Mouse (Mus musculus) hindbrain, embryonic 10.5 days (tissue): ENCODE data around the gene Stx7. TPM values are rescaled to one million over a fixed set of nuclear protein-coding genes. Genes with fewer than 3 reads are reported as not detected.
A peak's percentile ranks its signal among the peaks of the same experiment; 100 is the strongest.

Experiments
- DNase-seq: peaks from one replicate; pipeline ENCODE4 v3.0.0-alpha.2; 2017; ENCODE audit warnings: low spot score
- H3K27ac ChIP-seq: fragments of 300-500 bp; sonication (generic); 2 replicates; pipeline ENCODE4 v1.5.1; 2016; ENCODE audit warnings: mild to moderate bottlenecking, moderate library complexity
- H3K27me3 ChIP-seq: fragments of 300-500 bp; sonication (generic); 2 replicates; pipeline ENCODE4 v1.6.1; 2016; ENCODE audit warnings: mild to moderate bottlenecking; ENCODE audit not compliant: poor library complexity, insufficient read depth, severe bottlenecking
- H3K36me3 ChIP-seq: fragments of 300-500 bp; sonication (generic); 2 replicates; pipeline ENCODE4 v1.6.1; 2016; ENCODE audit warnings: mild to moderate bottlenecking, moderate library complexity
- H3K4me1 ChIP-seq: fragments of 300-500 bp; sonication (generic); replicated peaks from 2 replicates; pipeline ENCODE4 v1.6.1; 2016; ENCODE audit warnings: mild to moderate bottlenecking
- H3K4me3 ChIP-seq: fragments of 300-500 bp; sonication (generic); 2 replicates; pipeline ENCODE4 v1.5.1; 2016; ENCODE audit warnings: mild to moderate bottlenecking, moderate library complexity
- H3K9me3 ChIP-seq: fragments of 300-500 bp; sonication (generic); 2 replicates; pipeline ENCODE4 v1.6.1; 2016; ENCODE audit warnings: mild to moderate bottlenecking, moderate library complexity
- WGBS: fragments of 180-500 bp; shearing (Covaris S2); methylation state at CpG from one replicate; pipeline ENCODE4 v1.1.7; 2016; 5-methylcytosine and 5-hydroxymethylcytosine counted together
- polyA plus RNA-seq: library from polyadenylated mRNA; unstranded; fragments of >200 nt; fragmentation: Nextera tagmentation; extraction: Ambion mirVana; gene quantifications from 2 replicates; pipeline ENCODE4 v1.2.1, GENCODE M21; 2016

Gene Stx7
- polyA plus RNA-seq, 1 experiment from 2014 or later = 87.5 TPM

DNA sequence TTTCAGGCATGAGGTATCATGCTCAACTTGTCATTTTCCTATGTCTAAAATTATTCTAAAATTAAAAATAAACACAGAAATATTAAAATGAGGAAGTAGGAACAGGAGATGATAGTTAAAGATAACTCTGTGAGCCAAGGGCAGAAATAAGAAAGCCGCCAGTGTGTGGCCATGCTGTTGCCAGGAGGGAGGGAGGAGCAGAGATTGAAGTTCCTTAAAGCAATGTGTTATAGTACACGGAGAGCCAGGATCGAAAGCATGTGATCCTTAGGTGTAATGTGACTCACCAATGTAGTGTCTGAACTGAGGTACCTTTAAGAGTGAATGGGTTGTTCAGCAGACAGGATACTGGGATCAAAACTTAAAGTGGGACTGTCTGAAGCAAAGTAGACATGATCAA, 6.4 kb upstream of the Stx7 start:
- WGBS = 88% methylated on average over 3 of the region's 3 CpGs
- no peaks in the 10 kb centered on the region for H3K4me1 ChIP-seq
- no peak overlapping the region for H3K27ac ChIP-seq
- no peak overlapping the region for H3K4me3 ChIP-seq
- no peak for DNase-seq
- no peaks in the 10 kb centered on the region for H3K27me3 ChIP-seq
- no peaks in the 10 kb centered on the region for H3K9me3 ChIP-seq
- no peaks in the 10 kb centered on the region for H3K36me3 ChIP-seq

DNA sequence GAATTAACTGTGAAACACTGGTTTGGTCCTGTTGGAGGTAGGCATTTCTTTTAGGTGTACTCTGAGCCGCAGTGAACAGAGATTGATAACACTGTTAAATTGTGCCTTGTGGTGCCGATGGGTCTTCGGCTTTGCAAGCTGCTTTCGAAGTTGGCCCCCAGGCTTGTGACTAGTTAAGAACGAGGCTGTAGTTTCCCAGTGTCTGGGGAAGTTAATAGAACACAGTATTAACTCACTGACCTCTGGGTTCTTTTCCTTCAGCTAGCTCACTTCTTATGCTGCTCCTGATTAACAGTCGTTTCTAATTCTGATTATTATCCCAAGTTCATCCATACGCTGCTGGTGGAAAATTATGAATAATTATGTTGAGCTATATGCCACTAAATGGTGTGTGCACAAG, 984 bp downstream of the Stx7 start:
- Histone ChIP-seq H3K27ac (no peak overlapping the region), H3K36me3 (peaks cover 6% of the 10 kb centered on the region; the same call in 1 of the 2 replicates), H3K27me3 (no peaks in the 10 kb centered on the region), H3K4me1 (peaks cover 14% of the 10 kb centered on the region), H3K9me3 (no peaks in the 10 kb centered on the region), H3K4me3 (peak overlapping the region; percentile 90)
- no peak for DNase-seq
- 66% methylated on average over 7 of the region's 7 CpGs for WGBS

DNA sequence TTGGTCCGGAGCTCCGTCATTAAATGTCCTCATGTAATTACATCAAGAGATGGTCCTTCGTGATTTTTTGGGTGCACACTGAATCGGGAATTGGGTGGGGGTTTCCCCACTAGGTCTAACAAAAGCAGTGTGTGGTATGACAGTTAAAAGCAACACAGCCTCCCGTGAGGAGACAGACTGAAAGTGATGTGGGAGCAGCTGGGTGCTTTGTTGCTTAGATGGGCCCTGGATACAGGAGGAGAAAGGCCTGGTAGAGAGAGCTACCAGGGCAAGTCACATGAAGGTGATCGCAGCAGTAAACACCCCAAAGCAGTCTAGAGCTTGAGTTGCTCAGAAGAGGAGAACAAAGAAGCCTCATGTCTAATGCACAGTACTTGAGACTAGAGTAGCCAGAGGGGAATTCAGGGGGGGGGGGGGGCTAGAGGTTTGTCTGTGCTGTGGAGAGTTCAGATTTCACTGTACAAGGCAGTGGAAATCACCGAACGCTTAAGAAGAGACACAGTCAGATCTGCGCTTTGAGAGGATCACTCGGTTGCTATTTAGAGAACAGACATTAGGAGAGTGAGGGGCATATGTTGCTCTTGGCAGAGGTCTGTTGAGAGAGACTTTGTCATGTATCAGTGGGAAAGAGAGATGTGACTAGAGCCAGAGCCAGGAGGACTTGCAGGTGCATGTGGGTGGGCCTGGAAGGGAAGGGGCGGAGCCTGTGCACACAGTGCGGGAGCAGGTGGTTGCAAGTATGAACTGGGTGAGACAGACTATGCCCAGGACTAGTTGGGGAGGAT, 9.6 kb downstream of the Stx7 start:
- WGBS = 93% methylated on average over 12 of the region's 12 CpGs
- Histone ChIP-seq H3K4me1 (no peaks in the 10 kb centered on the region), H3K27ac (0 out of 2 replicates have a peak overlapping the region, but pooled peaks have one; percentile 23), H3K27me3 (no peaks in the 10 kb centered on the region), H3K36me3 (peaks cover 50% of the 10 kb centered on the region), H3K4me3 (no peak overlapping the region), H3K9me3 (no peaks in the 10 kb centered on the region)
- no peak for DNase-seq

DNA sequence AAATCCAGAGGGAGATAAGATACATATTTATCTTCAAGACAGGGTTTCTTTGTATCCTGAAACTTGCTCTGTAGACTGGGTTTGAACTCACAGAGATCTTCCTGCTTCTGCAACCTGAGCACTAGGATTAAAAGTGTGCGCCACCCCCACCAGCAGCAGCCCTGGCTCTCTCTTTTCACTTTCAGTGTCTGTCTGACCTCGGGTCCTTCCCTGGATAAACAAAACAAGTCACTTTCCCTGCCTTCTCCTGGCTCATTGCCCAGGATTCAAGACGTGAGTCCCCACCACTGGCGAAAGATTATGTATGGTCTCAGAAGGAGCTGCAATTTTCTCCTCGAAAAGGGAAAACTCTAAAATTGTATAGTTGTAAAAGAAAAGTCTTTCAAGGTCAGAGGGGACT, 10.5 kb downstream of the Stx7 start:
- DNase-seq = no peak
- no peak overlapping the region for H3K27ac ChIP-seq
- H3K36me3 ChIP-seq = peaks cover 50% of the 10 kb centered on the region
- 76% methylated on average over 5 of the region's 5 CpGs for WGBS
- H3K4me1 ChIP-seq = peaks cover 8% of the 10 kb centered on the region
- no peaks in the 10 kb centered on the region for H3K27me3 ChIP-seq
- no peaks in the 10 kb centered on the region for H3K9me3 ChIP-seq
- no peak overlapping the region for H3K4me3 ChIP-seq

DNA sequence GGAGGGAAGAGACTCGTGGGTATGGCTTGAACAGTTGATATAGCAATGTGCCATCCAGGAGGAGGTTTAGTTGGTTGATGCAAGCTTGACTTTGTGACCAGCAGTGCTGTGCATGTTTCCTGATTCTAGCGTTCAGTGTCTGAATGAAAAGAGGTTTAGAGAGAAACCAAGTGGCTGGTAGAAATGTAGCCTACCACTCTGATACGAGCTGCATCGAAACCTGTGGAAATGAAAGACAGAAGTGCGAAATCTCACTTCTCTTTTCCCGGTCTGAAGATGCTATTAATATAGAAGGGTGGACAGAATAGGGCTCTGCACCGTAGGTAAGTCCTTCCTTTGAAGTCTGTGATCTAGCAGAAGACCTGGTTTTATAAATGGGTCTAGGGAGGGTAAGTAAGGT, 11.2 kb downstream of the Stx7 start:
- H3K27me3 ChIP-seq = no peaks in the 10 kb centered on the region
- H3K27ac ChIP-seq = no peak overlapping the region
- peaks cover 14% of the 10 kb centered on the region for H3K4me1 ChIP-seq
- H3K36me3 ChIP-seq = peaks cover 47% of the 10 kb centered on the region
- 90% methylated on average over 7 of the region's 7 CpGs for WGBS
- DNase-seq = no peak
- H3K4me3 ChIP-seq = no peak overlapping the region
- H3K9me3 ChIP-seq = no peaks in the 10 kb centered on the region

DNA sequence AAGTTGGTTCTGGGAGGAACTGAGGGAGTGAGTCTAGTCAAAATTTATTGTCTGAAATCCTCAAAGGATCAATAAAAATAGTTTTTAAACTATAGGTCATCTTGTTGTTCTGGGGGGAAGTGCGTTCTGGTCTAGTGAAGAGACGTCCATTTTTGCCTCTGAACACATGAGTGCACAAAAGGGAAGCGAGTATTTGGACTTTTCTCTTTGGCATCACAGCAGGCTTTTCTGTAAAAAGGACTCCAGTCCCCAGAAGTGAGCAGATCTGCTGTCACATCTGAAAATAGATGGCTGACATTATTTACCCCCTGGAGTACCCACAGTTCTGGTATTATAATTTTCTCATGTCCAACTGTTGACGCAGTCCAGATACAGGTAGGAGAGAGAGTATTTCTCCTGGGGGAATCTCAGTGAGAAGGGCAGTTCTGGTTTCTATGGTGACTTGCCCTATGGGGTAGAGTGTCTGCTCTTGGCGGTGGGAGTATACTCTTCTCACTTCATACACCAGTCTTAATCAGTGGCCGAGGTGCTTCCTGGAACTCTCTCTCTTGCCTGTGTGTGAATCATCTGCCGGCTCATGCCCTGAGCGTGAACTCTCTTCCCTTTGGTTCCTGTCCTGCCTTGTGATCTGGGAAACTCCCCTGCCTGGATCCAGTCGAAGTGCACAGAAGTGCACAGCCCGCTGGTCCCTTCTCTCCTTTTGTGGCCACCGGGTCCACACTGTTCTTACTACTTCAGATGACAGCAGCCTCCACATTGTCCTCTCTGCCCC, 15.2 kb downstream of the Stx7 start:
- Histone ChIP-seq H3K9me3 (no peaks in the 10 kb centered on the region), H3K27ac (peak overlapping the region; percentile 40; the same call in 1 of the 2 replicates), H3K36me3 (peaks cover 9% of the 10 kb centered on the region), H3K27me3 (no peaks in the 10 kb centered on the region), H3K4me3 (no peak overlapping the region), H3K4me1 (peaks cover 29% of the 10 kb centered on the region)
- no peak for DNase-seq
- 43% methylated on average over 11 of the region's 11 CpGs for WGBS

DNA sequence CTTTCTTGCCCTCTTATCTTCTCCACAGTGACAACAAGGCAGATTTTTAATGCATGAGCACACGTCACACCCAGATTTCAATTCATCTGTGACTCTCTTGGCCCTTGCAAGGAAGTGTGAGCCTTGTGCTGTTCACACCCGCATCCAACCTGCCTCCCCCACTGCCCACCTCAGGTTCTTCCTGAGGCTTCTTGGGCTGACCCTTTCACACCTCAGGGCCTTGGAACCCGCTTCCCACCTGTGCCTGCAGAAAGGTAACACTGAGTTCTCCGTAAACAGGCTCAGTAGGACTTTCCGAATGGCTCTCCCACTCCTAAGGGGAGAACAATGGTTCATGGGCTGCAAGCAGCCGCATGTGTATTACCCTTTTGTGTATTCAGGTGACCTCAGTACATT, 15.8 kb downstream of the Stx7 start:
- Histone ChIP-seq H3K4me3 (no peak overlapping the region), H3K27ac (peak overlapping the region; percentile 40; the same call in 1 of the 2 replicates), H3K9me3 (no peaks in the 10 kb centered on the region), H3K4me1 (peaks cover 29% of the 10 kb centered on the region), H3K36me3 (0 out of 2 replicates have a peak, but pooled peaks cover 4% of the 10 kb centered on the region), H3K27me3 (no peaks in the 10 kb centered on the region)
- no peak for DNase-seq
- 49% methylated on average over 6 of the region's 6 CpGs for WGBS

DNA sequence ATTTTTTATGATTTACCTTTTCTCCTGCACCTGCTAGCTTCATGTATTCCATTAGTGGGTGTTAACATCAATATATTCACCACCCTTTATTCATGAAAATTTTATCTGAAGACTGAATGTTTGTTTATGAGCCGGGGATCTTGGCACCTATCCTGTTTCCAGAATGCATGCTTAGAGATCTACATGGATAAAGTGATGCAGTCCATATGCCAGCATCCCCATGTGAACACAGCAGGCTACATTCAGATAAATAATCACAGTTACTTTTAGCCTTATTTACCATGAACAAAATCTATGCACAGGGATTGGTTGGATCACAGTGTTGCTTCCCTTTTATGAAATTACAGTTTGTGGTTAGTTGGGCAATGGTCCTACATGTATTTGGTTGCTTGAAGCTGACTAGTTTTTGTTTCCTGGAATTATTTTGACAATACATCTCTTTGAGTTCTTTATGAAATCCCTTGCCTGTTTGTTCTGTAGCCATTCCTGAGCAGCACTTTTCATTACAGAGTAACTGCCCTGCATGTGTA, 16.5 kb downstream of the Stx7 start:
- Histone ChIP-seq H3K4me3 (no peak overlapping the region), H3K36me3 (no peaks in the 10 kb centered on the region), H3K9me3 (no peaks in the 10 kb centered on the region), H3K27me3 (no peaks in the 10 kb centered on the region), H3K27ac (no peak overlapping the region), H3K4me1 (peaks cover 29% of the 10 kb centered on the region)
- DNase-seq = no peak
- WGBS = 78% methylated on average over 1 of the region's 1 CpGs

DNA sequence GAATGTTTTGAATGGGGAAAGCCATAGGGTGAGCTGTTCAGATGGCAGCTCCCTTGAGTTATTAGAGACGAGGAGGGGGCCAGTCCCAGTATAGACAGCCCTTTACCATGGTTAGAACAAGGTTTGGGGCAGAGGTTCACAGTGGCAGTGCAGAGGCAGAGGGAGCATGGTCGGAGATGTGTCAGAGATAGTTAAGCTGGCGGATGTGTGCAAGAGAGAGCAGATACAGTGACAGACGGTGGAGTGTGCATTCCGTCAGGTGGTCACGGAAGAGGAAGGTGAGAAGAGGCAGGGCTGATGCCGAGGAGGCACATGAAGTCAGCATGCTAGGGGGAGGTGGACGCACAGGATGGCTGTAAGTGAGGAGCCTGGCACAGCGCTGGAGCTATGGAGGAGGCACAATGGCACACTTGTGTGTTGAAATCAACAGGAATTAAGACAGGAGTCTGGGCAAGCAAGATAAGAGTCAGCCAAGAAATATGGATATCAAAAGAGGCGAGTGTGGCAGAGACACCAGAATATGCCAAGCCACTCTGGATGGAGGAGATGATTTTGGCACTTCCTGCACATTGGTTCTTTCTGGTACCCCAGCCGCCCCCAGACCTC, 19.0 kb downstream of the Stx7 start:
- Histone ChIP-seq H3K9me3 (no peaks in the 10 kb centered on the region), H3K36me3 (no peaks in the 10 kb centered on the region), H3K4me3 (no peak overlapping the region), H3K27ac (no peak overlapping the region), H3K4me1 (peaks cover 29% of the 10 kb centered on the region), H3K27me3 (no peaks in the 10 kb centered on the region)
- WGBS = 91% methylated on average over 11 of the region's 11 CpGs
- DNase-seq = no peak

DNA sequence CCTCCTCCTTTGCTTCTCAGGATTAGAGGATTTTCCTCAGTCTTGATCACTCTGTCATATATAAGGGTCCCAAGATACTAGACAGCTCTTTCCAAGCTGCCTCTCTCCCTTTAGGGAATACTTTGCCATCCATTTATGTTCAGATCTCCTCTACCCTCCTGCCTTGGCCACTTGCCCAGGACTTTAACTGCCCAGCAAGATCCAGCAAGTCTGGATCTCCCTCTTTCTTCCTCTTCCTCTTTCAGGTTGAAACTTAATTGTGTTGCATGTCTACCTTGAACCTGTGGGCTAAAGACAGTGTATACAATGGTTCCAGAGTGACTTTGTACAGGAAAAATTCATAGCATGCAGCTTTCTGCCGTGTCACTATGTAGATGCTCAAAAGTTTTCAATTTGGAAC, 19.8 kb downstream of the Stx7 start:
- Histone ChIP-seq H3K4me3 (no peak overlapping the region), H3K27me3 (no peaks in the 10 kb centered on the region), H3K4me1 (peaks cover 33% of the 10 kb centered on the region), H3K27ac (no peak overlapping the region), H3K36me3 (no peaks in the 10 kb centered on the region), H3K9me3 (no peaks in the 10 kb centered on the region)
- 91% methylated on average over 1 of the region's 1 CpGs for WGBS
- DNase-seq = no peak

DNA sequence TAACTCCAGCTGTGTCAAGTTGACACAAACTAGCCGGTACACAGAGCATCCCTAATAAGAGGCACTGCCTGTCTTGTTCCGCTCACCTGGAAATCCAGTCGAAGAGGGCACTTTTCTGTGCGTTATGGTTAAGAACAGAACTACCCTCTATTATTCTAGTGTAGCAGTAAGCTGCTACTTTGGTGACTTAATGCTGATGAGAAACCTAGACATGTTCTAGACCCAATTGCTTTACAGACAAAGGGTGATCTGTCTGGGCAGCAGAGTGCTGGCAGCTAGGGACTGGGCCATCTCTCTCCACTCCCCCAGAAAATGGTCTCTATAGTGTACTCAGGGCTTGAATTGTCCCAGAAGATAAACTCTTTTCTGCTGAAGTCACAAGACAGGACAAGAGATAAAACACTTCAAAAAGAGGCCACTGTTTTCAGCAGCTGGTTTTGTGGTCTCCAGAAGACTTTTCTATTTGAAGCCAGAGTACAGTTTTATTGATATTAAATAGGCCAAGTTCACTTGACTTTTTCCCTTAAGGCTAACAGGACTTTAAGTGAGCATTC, 22.9 kb downstream of the Stx7 start:
- no peak for DNase-seq
- 91% methylated on average over 4 of the region's 4 CpGs for WGBS

DNA sequence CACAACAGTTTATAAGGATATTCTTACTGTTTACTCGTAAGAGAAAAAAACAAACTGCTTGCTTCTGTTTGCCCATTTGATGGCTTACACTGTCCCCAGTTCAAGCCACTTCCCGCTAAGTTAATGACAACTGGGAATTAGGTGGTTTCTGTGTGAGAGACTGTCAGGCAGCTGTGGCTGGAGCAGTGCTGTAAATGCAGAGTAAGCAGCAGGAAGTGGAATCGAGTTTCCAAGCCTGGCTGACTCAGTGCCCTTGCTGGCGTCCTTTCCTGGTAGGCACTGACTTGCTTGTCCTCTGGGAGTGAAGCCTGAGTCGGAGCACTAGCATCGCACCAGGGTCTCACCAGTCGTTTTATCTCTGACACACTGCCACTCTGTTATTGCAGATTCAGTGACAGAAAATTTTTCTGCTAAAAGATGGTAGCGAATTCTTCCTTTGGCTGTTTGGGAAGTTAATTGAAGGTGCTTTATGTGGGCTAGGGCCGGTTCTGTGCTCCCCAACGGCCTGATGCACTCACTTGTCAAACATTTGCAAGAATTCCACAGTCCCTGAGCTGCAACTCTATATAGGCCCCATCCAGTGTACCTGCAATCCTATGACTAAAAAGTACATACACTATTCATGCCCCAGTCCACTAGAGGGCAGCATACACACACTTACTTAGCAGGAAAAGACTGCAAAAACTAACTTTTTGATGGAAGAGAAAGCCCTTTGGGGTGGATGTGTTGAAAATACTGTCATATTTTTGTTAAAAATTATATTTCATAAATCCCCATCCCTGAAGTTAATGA, 24.3 kb downstream of the Stx7 start:
- Histone ChIP-seq H3K9me3 (no peaks in the 10 kb centered on the region), H3K36me3 (no peaks in the 10 kb centered on the region), H3K4me3 (no peak overlapping the region), H3K27me3 (no peaks in the 10 kb centered on the region), H3K4me1 (0 out of 2 replicates have a peak, but pooled peaks cover 4% of the 10 kb centered on the region), H3K27ac (no peak overlapping the region)
- DNase-seq = peak; percentile 30
- 49% methylated on average over 10 of the region's 10 CpGs for WGBS

More for the DNA sequence above, 22.9 kb downstream of the Stx7 start:
- Histone ChIP-seq H3K4me3 (no peak overlapping the region), H3K36me3 (no peaks in the 10 kb centered on the region), H3K4me1 (peaks cover 6% of the 10 kb centered on the region; the same call in 1 of the 2 replicates), H3K27ac (no peak overlapping the region), H3K9me3 (no peaks in the 10 kb centered on the region), H3K27me3 (no peaks in the 10 kb centered on the region)
